Mouse (Mus musculus): Measurements from ENCODE around the gene Fv1. TPM values are rescaled to one million over a fixed set of nuclear protein-coding genes. Genes with fewer than 3 reads are reported as not detected.
A peak's percentile ranks its signal among the peaks of the same experiment; 100 is the strongest.

Fv1 gene
- polyA plus RNA-seq, 1 experiment from 2014 or later, result 3.8 TPM

- Histone ChIP-seq H3K9me3 (replicated peaks; ENCODE audit: low read length) (no peaks in the 10 kb centered on the region), H3K36me3 (ENCODE audit: insufficient read depth, low read length) (peaks cover 24% of the 10 kb centered on the region), H3K4me1 (replicated peaks; ENCODE audit: insufficient read depth, low read length) (peaks cover 19% of the 10 kb centered on the region), H3K9ac (ENCODE audit: low read depth, low read length) (peak overlapping the region; percentile 79), H3K27ac (peak overlapping the region; percentile 91), H3K4me3 (replicated peaks; ENCODE audit: low read depth, low read length) (peak overlapping the region; percentile 88), H3K4me2 (ENCODE audit: low read length) (peak overlapping the region; percentile 84), H3K27me3 (ENCODE audit: insufficient read depth, low read length) (no peaks in the 10 kb centered on the region)
- TF ChIP-seq CTCF (IDR thresholded peaks at IDR 0.05; ENCODE audit: low read depth), result peak; percentile 31; the same call in 1 of the 2 replicates
- peak; percentile 52 for DNase-seq (ENCODE audit: low spot score)
- no peak for ATAC-seq (replicated peaks; ENCODE audit: low FRiP score, low read depth)
- 3% methylated on average over 22 of the region's 22 CpGs for WGBS
Observed at GRCm38 (mm10) chr4:147867563-147868449, 973 bp upstream of the Fv1 start.

GRCm38 (mm10) chr4:147869238-147869637, 459 bp downstream of the Fv1 start:
- peaks cover 19% of the 10 kb centered on the region for H3K4me1 ChIP-seq (replicated peaks; ENCODE audit: insufficient read depth, low read length)
- H3K27me3 ChIP-seq (ENCODE audit: insufficient read depth, low read length), result no peaks in the 10 kb centered on the region
- no peak for ATAC-seq (replicated peaks; ENCODE audit: low FRiP score, low read depth)
- H3K9me3 ChIP-seq (replicated peaks; ENCODE audit: low read length), result no peaks in the 10 kb centered on the region
- peak overlapping the region; percentile 88 for H3K4me3 ChIP-seq (replicated peaks; ENCODE audit: low read depth, low read length)
- TF ChIP-seq CTCF (IDR thresholded peaks at IDR 0.05; ENCODE audit: low read depth), result no peak
- 5% methylated on average over 5 of the region's 5 CpGs for WGBS
- no peak for DNase-seq (ENCODE audit: low spot score)
- peaks cover 20% of the 10 kb centered on the region; the same call in 1 of the 2 replicates for H3K36me3 ChIP-seq (ENCODE audit: insufficient read depth, low read length)
- peak overlapping the region; percentile 48 for H3K9ac ChIP-seq (ENCODE audit: low read depth, low read length)
- peak overlapping the region; percentile 62 for H3K4me2 ChIP-seq (ENCODE audit: low read length)
- H3K27ac ChIP-seq, result no peak overlapping the region

GRCm38 (mm10) chr4:147875852-147876575, 7.2 kb downstream of the Fv1 start:
- 85% methylated on average over 4 of the region's 4 CpGs for WGBS

GRCm38 (mm10) chr4:147878537-147878936, 9.8 kb downstream of the Fv1 start:
- peaks cover 55% of the 10 kb centered on the region for H3K36me3 ChIP-seq (ENCODE audit: insufficient read depth, low read length)
- H3K4me3 ChIP-seq (replicated peaks; ENCODE audit: low read depth, low read length), result no peak overlapping the region
- ATAC-seq (replicated peaks; ENCODE audit: low FRiP score, low read depth) (no peak; the same call in 1 of the 2 replicates), DNase-seq (ENCODE audit: low spot score) (no peak)
- no peaks in the 10 kb centered on the region for H3K4me1 ChIP-seq (replicated peaks; ENCODE audit: insufficient read depth, low read length)
- no peaks in the 10 kb centered on the region for H3K9me3 ChIP-seq (replicated peaks; ENCODE audit: low read length)
- no peaks in the 10 kb centered on the region for H3K27me3 ChIP-seq (ENCODE audit: insufficient read depth, low read length)
- H3K27ac ChIP-seq, result no peak overlapping the region
- no peak overlapping the region for H3K4me2 ChIP-seq (ENCODE audit: low read length)
- no peak overlapping the region for H3K9ac ChIP-seq (ENCODE audit: low read depth, low read length)
- WGBS, result 95% methylated on average over 9 of the region's 9 CpGs
- TF ChIP-seq CTCF (IDR thresholded peaks at IDR 0.05; ENCODE audit: low read depth), result no peak

More at GRCm38 (mm10) chr4:147875852-147876575, 7.2 kb downstream of the Fv1 start:
- no peak for TF ChIP-seq CTCF (IDR thresholded peaks at IDR 0.05; ENCODE audit: low read depth)
- no peak for DNase-seq (ENCODE audit: low spot score)
- H3K4me1 ChIP-seq (replicated peaks; ENCODE audit: insufficient read depth, low read length), result no peaks in the 10 kb centered on the region
- H3K27me3 ChIP-seq (ENCODE audit: insufficient read depth, low read length), result no peaks in the 10 kb centered on the region
- H3K4me3 ChIP-seq (replicated peaks; ENCODE audit: low read depth, low read length), result no peak overlapping the region
- ATAC-seq (replicated peaks; ENCODE audit: low FRiP score, low read depth), result no peak
- peaks cover 44% of the 10 kb centered on the region for H3K36me3 ChIP-seq (ENCODE audit: insufficient read depth, low read length)
- no peak overlapping the region for H3K9ac ChIP-seq (ENCODE audit: low read depth, low read length)
- no peaks in the 10 kb centered on the region for H3K9me3 ChIP-seq (replicated peaks; ENCODE audit: low read length)
- no peak overlapping the region for H3K27ac ChIP-seq
- H3K4me2 ChIP-seq (ENCODE audit: low read length), result no peak overlapping the region

- H3K4me3 ChIP-seq (replicated peaks; ENCODE audit: low read depth, low read length), result no peak overlapping the region
- ATAC-seq (replicated peaks; ENCODE audit: low FRiP score, low read depth), result peak; percentile 8; the same call in 1 of the 2 replicates
- WGBS, result 71% methylated on average over 2 of the region's 2 CpGs
Observed at GRCm38 (mm10) chr4:147879456-147879855, 10.7 kb downstream of the Fv1 start.

GRCm38 (mm10) chr4:147879865-147880264, 11.1 kb downstream of the Fv1 start:
- Histone ChIP-seq H3K9me3 (replicated peaks; ENCODE audit: low read length) (no peaks in the 10 kb centered on the region), H3K4me1 (replicated peaks; ENCODE audit: insufficient read depth, low read length) (no peaks in the 10 kb centered on the region), H3K27me3 (ENCODE audit: insufficient read depth, low read length) (no peaks in the 10 kb centered on the region), H3K9ac (ENCODE audit: low read depth, low read length) (no peak overlapping the region), H3K36me3 (ENCODE audit: insufficient read depth, low read length) (peaks cover 67% of the 10 kb centered on the region), H3K4me3 (replicated peaks; ENCODE audit: low read depth, low read length) (no peak overlapping the region), H3K4me2 (ENCODE audit: low read length) (no peak overlapping the region), H3K27ac (no peak overlapping the region)
- ATAC-seq (replicated peaks; ENCODE audit: low FRiP score, low read depth) (peak; percentile 53), DNase-seq (ENCODE audit: low spot score) (no peak)
- no peak for TF ChIP-seq CTCF (IDR thresholded peaks at IDR 0.05; ENCODE audit: low read depth)
- WGBS, result 61% methylated on average over 5 of the region's 5 CpGs

More at GRCm38 (mm10) chr4:147879456-147879855, 10.7 kb downstream of the Fv1 start:
- H3K36me3 ChIP-seq (ENCODE audit: insufficient read depth, low read length), result peaks cover 64% of the 10 kb centered on the region
- no peak for TF ChIP-seq CTCF (IDR thresholded peaks at IDR 0.05; ENCODE audit: low read depth)
- H3K9ac ChIP-seq (ENCODE audit: low read depth, low read length), result no peak overlapping the region
- H3K4me2 ChIP-seq (ENCODE audit: low read length), result no peak overlapping the region
- no peaks in the 10 kb centered on the region for H3K4me1 ChIP-seq (replicated peaks; ENCODE audit: insufficient read depth, low read length)
- H3K9me3 ChIP-seq (replicated peaks; ENCODE audit: low read length), result no peaks in the 10 kb centered on the region
- H3K27me3 ChIP-seq (ENCODE audit: insufficient read depth, low read length), result no peaks in the 10 kb centered on the region
- DNase-seq (ENCODE audit: low spot score), result no peak
- no peak overlapping the region for H3K27ac ChIP-seq
